Mouse (Mus musculus): ENCODE results near the gene Slc25a34.

GRCm38 (mm10) chr4:141671389-141671788 lies 47.8 kb upstream of the Slc25a34 start:
- no peak for TF ChIP-seq CTCF (IDR thresholded peaks at IDR 0.05; ENCODE audit: low read depth, low read length)
- TF ChIP-seq GATA1 (IDR thresholded peaks at IDR 0.05; ENCODE audit: borderline replicate concordance, low read length): no peak
- TF ChIP-seq TAL1 (conservative IDR thresholded peaks at IDR 0.05; ENCODE audit: low read depth, low read length): no peak
- no peak for TF ChIP-seq POLR2AphosphoS5 (IDR thresholded peaks at IDR 0.05; ENCODE audit: insufficient replicate concordance, low read depth, low read length)
- TF ChIP-seq GATA2 (IDR thresholded peaks at IDR 0.05; ENCODE audit: borderline replicate concordance, low read depth, low read length): no peak
